Mouse (Mus musculus) midbrain, embryonic 12.5 days (tissue): ENCODE results near the gene Hist2h2ab. TPM values are rescaled to one million over a fixed set of nuclear protein-coding genes. Genes with fewer than 3 reads are reported as not detected.
A peak's percentile ranks its signal among the peaks of the same experiment; 100 is the strongest.

Source experiments
- ATAC-seq: fragments of 200-750 bp; cut with Nextera tagmentation; 2 replicates; pipeline ENCODE4 v1.8.0; 2017; ENCODE audit warnings: low read depth, moderate TSS enrichment, moderate library complexity; ENCODE audit not compliant: low FRiP score
- H3K27ac ChIP-seq: fragments of 300-500 bp; sonication (generic); replicated peaks from 2 replicates; pipeline ENCODE4 v1.5.1; 2016; ENCODE audit warnings: mild to moderate bottlenecking
- H3K27me3 ChIP-seq: fragments of 300-500 bp; sonication (generic); 2 replicates; pipeline ENCODE4 v1.6.1; 2016; ENCODE audit warnings: mild to moderate bottlenecking
- H3K36me3 ChIP-seq: fragments of 300-500 bp; sonication (generic); 2 replicates; pipeline ENCODE4 v1.6.1; 2016
- H3K4me1 ChIP-seq: fragments of 300-500 bp; sonication (generic); 2 replicates; pipeline ENCODE4 v1.6.1; 2016
- H3K4me2 ChIP-seq: fragments of 300-500 bp; sonication (generic); replicated peaks from 2 replicates; pipeline ENCODE4 v1.6.1; 2016; ENCODE audit warnings: mild to moderate bottlenecking, moderate library complexity
- H3K4me3 ChIP-seq: fragments of 300-500 bp; sonication (generic); 2 replicates; pipeline ENCODE4 v1.5.1; 2016; ENCODE audit warnings: mild to moderate bottlenecking
- H3K9ac ChIP-seq: fragments of 300-500 bp; sonication (generic); replicated peaks from 2 replicates; pipeline ENCODE4 v1.6.1; 2016; ENCODE audit warnings: mild to moderate bottlenecking, moderate library complexity
- H3K9me3 ChIP-seq: fragments of 300-500 bp; sonication (generic); 2 replicates; pipeline ENCODE4 v1.6.1; 2016; ENCODE audit warnings: mild to moderate bottlenecking
- WGBS: fragments of 180-500 bp; shearing (Covaris S2); methylation state at CpG from one replicate; pipeline ENCODE4 v1.1.7; 2016; 5-methylcytosine and 5-hydroxymethylcytosine counted together
- polyA plus RNA-seq: library from polyadenylated mRNA; unstranded; fragments of >200 nt; fragmentation: Nextera tagmentation; extraction: Ambion mirVana; gene quantifications from 2 replicates; pipeline ENCODE4 v1.2.1, GENCODE M21; 2016

The Hist2h2ab gene
- polyA plus RNA-seq, 1 experiment from 2014 or later: 0.96 TPM

DNA sequence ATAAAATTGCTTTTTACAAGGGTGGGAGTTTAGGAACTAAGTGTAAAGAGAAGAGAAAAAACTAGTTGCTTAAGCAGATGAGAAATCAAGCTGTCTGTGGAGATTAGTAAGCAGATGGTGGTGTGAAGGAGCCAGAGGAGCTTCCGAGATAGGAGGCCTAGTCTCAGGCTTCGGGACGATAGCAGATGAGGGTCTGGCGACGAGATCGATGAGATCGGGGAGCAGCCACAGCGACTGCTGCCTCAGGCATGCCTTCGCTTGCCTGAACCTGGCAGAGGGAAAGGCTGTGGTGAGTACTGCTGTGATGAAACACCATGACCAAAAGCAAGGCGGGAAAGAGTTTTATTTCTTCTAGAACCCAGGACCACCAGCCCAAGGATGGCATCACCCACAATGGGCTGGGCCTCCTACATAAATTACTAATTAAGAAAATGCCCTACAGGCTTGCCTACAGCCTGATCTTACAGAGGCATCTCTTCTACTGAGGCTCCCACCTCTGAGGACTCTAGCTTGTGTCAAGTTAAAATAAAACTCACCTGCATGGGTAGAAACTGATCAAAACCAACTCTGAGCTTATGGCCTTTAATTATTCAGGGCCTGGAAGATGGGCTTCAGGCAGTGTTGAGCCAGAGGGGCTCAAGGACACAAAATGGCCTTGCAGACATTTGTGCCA lies 35.2 kb downstream of the Hist2h2ab start:
- 42% methylated on average over 10 of the region's 10 CpGs for WGBS
- no peak overlapping the region for H3K27ac ChIP-seq
- no peak overlapping the region for H3K9ac ChIP-seq
- ATAC-seq: no peak
- no peaks in the 10 kb centered on the region for H3K4me1 ChIP-seq
- no peak overlapping the region for H3K4me3 ChIP-seq
- H3K9me3 ChIP-seq: no peaks in the 10 kb centered on the region
- H3K36me3 ChIP-seq: no peaks in the 10 kb centered on the region
- H3K4me2 ChIP-seq: no peak overlapping the region
- no peaks in the 10 kb centered on the region for H3K27me3 ChIP-seq

DNA sequence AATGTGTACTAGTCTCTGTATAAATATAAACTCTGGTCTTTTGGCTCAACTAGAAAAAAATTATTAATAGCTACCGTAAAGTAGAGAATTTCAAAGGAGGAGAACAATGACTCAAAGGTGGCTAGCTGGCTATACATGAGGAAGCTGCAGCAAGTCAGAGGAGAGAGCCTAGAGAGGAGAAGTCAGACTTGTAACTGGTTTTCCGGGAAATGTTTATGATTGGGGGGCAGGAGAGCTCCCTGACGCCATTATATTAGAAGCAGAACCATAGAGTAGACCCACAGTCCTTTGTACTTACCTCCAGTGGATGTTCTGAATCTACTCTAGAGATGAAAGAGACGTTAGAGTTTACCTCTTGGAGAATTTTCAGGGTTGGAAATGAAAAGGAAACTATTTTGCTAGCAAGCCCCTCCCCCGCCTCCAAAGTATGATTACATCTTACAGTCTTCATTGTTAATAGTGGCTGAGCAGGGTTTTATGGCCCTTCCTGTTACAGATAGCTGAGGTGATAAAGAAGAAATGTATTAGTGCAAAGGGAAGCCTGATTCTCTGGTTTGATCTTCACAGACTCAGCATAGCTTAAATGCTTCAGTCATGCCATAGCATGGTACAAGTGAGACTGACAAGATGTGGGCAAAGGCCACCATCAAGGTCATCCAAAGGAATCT lies 36.4 kb downstream of the Hist2h2ab start:
- Histone ChIP-seq H3K27ac (no peak overlapping the region), H3K36me3 (no peaks in the 10 kb centered on the region), H3K27me3 (no peaks in the 10 kb centered on the region), H3K4me1 (no peaks in the 10 kb centered on the region), H3K9ac (no peak overlapping the region), H3K4me3 (no peak overlapping the region), H3K4me2 (no peak overlapping the region), H3K9me3 (no peaks in the 10 kb centered on the region)
- WGBS: 82% methylated on average over 5 of the region's 5 CpGs
- no peak for ATAC-seq

DNA sequence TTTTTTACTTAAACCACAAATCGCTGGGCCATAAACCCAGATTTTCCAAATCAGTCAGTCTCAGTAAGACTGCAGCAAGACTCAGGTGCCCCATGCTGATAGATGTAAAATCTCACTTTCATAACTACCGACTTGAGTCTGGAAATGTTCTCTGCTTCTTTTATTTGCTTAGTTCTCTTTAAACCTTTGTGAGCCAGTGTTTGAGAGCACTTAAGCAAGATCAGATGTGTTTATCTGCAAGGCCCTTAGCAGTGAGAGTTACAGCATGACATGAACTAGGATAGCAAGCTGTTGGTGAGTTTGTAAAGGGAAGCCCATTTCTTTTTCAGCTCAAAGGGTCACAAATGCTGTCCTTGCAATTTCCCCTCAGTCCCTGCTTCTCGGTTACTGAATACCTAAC lies 37.5 kb downstream of the Hist2h2ab start:
- no peaks in the 10 kb centered on the region for H3K27me3 ChIP-seq
- no peaks in the 10 kb centered on the region for H3K36me3 ChIP-seq
- H3K9ac ChIP-seq: no peak overlapping the region
- ATAC-seq: no peak
- H3K9me3 ChIP-seq: no peaks in the 10 kb centered on the region
- no peak overlapping the region for H3K27ac ChIP-seq
- no peak overlapping the region for H3K4me3 ChIP-seq
- H3K4me1 ChIP-seq: peaks cover 6% of the 10 kb centered on the region; the same call in 1 of the 2 replicates
- 86% methylated on average over 3 of the region's 3 CpGs for WGBS
- no peak overlapping the region for H3K4me2 ChIP-seq

DNA sequence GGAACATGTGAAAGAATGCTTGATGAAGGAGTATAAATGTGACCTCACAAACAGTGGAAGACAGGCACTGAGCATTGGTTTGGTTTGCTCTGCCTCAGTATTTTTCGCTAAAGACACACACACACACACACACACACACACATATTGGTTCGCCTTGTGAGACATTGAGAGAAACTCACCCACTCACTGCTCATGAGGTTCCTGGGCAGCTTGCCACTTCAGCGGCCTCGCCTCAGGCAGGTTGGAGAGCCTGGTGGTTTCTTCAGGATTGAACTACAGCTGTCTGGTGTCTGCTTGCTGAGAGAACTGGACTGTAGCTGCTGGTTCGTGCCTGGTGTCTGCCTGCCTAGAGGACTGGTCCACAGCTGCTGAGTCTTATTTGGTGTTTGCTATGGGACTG lies 40.6 kb downstream of the Hist2h2ab start:
- Histone ChIP-seq H3K9ac (no peak overlapping the region), H3K27me3 (no peaks in the 10 kb centered on the region), H3K4me3 (no peak overlapping the region), H3K27ac (no peak overlapping the region), H3K9me3 (no peaks in the 10 kb centered on the region), H3K36me3 (no peaks in the 10 kb centered on the region), H3K4me1 (peaks cover 24% of the 10 kb centered on the region), H3K4me2 (no peak overlapping the region)
- ATAC-seq: no peak
- 93% methylated on average over 5 of the region's 5 CpGs for WGBS

DNA sequence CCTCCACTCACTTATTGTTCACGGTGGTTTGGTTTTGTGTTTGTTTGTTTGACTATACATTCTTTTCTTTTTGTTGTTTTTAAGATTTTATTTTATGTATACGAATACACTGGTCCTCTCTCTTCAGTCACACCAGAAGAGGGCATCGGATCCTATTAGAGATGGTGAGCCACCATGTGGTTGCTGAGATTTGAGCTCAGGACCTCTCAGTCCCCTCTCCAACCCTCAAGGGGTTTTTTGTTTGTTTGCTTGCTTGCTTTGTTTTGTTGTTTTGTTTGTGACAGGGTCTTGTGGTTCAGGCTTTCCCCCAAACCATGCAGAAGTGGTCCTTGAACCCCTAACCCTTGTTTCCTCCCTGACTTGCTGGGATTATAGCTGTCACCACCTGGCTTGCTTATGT lies 42.0 kb downstream of the Hist2h2ab start:
- peak overlapping the region; percentile 98 for H3K27ac ChIP-seq
- ATAC-seq: no peak
- H3K9me3 ChIP-seq: no peaks in the 10 kb centered on the region
- peaks cover 24% of the 10 kb centered on the region for H3K4me1 ChIP-seq
- peak overlapping the region; percentile 87 for H3K9ac ChIP-seq
- H3K36me3 ChIP-seq: no peaks in the 10 kb centered on the region
- no peaks in the 10 kb centered on the region for H3K27me3 ChIP-seq
- peak overlapping the region; percentile 57 for H3K4me3 ChIP-seq
- H3K4me2 ChIP-seq: peak overlapping the region; percentile 85
- whole genome bisulfite sequencing: 52% methylated on average over 3 of the region's 3 CpGs

DNA sequence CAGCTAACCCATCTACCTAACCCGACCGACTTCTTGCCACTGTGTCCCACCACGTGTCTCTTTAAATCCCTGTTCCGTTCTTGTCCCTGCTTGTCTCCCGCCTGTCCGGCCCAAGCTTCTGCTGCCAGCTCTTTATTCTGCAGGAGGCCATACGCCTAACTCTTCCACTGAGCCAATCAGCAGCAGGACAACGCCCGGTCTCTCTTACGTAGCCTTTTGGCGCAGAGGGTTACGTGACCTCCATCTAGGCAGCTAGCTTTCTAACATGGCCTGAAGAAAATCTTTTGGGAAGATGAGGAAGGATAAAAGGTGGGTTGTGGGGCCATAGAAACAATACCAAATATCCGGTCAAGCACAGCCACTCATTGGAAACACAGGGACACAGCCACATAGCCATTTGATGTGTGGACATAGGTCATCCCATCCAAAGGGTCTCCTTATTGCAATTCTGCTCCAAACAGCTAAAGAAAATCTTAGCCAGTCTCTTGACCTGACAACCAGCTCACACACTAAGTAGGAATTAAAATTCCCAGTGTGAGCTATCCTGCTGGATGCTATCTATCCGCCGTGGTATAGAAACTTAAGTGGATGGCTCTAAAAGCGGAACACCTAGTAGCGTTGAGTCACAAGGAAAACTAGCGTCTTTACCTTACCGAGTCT lies 42.7 kb downstream of the Hist2h2ab start:
- Histone ChIP-seq H3K9ac (peak overlapping the region; percentile 87), H3K36me3 (no peaks in the 10 kb centered on the region), H3K9me3 (no peaks in the 10 kb centered on the region), H3K27me3 (no peaks in the 10 kb centered on the region), H3K4me2 (peak overlapping the region; percentile 85), H3K27ac (peak overlapping the region; percentile 98), H3K4me1 (peaks cover 26% of the 10 kb centered on the region), H3K4me3 (peak overlapping the region; percentile 57)
- WGBS: 1% methylated on average over 19 of the region's 19 CpGs
- ATAC-seq: peak; percentile 83

DNA sequence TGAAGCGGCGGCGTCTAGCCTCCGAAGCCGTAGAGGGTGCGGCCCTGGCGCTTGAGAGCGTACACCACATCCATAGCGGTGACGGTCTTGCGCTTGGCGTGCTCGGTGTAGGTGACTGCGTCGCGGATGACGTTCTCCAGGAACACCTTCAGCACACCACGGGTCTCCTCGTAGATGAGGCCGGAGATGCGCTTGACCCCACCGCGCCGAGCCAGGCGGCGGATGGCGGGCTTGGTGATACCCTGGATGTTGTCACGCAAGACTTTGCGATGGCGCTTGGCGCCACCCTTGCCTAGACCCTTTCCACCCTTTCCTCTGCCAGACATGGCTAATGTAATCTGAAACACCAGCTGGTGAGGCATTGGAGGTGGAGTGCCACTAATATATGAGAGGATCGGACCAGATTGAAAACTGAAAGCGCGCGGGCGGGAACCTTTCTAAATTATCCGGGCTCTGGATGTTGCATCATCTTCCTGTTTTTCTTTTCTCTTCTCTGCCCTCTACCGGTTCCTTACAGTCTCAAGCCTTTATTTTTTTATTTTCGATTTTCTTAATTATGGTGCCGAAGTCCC lies 43.4 kb downstream of the Hist2h2ab start, which contains the start of gene Hist2h4:
TSS of gene Hist2h4 (minus strand) at position 333 of the 572 bp plus-strand sequence.
- no peaks in the 10 kb centered on the region for H3K9me3 ChIP-seq
- peak; percentile 89 for ATAC-seq
- peaks cover 32% of the 10 kb centered on the region for H3K4me1 ChIP-seq
- peak within 1 kb of the TSS; percentile 57 for H3K4me3 ChIP-seq
- H3K27me3 ChIP-seq: no peaks in the 10 kb centered on the region
- H3K4me2 ChIP-seq: peak within 1 kb of the TSS; percentile 85
- H3K9ac ChIP-seq: peak within 1 kb of the TSS; percentile 87
- under 1% methylated on average over 40 of the region's 40 CpGs for WGBS
- no peaks in the 10 kb centered on the region for H3K36me3 ChIP-seq
- peak within 1 kb of the TSS; percentile 98 for H3K27ac ChIP-seq

DNA sequence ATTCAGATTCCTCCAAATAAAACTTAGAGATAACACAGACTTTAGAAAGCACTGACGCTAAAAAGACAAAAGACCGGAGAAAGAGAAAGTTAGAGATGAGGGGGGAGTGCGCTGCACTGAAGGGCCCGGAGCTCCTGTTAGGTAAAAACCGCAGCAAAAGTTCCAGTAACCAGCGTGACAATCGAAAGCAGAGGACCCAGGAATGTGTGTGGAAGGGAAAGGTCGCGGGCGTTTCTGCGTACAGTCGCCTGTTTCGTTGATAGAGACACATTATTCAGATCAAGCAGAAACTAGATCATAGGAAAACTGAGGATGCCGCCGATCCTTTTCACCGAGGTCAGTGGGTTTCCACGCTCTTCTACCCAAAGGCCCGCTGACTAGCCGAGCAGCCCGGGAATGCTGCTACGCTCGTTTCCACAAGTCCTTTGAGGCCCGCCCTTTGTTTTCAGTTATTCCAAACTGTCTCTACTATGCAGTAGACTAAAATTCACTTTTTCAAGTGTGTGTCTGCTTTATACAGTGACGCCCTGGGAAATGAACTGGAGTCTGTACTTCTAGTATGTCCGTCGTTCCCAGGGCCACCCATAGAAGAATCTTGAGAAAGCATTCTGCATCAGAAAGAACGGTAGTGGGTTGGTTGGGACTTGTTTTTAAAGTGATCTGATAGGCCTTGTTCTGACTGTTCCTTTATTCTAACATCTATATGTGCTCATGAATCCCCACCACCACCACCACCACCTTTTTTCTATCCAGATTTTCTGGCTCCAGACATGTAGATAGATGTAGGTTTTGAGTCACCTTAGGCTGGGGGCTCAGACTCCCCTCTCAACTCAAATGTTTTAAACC lies 44.1 kb downstream of the Hist2h2ab start:
- no peaks in the 10 kb centered on the region for H3K36me3 ChIP-seq
- peak overlapping the region; percentile 98 for H3K27ac ChIP-seq
- 5% methylated on average over 27 of the region's 27 CpGs for whole genome bisulfite sequencing
- H3K4me3 ChIP-seq: peak overlapping the region; percentile 57
- no peaks in the 10 kb centered on the region for H3K27me3 ChIP-seq
- H3K4me1 ChIP-seq: peaks cover 35% of the 10 kb centered on the region
- peak overlapping the region; percentile 66 for H3K9ac ChIP-seq
- ATAC-seq: peak; percentile 11; the same call in 1 of the 2 replicates
- peak overlapping the region; percentile 85 for H3K4me2 ChIP-seq
- H3K9me3 ChIP-seq: no peaks in the 10 kb centered on the region

DNA sequence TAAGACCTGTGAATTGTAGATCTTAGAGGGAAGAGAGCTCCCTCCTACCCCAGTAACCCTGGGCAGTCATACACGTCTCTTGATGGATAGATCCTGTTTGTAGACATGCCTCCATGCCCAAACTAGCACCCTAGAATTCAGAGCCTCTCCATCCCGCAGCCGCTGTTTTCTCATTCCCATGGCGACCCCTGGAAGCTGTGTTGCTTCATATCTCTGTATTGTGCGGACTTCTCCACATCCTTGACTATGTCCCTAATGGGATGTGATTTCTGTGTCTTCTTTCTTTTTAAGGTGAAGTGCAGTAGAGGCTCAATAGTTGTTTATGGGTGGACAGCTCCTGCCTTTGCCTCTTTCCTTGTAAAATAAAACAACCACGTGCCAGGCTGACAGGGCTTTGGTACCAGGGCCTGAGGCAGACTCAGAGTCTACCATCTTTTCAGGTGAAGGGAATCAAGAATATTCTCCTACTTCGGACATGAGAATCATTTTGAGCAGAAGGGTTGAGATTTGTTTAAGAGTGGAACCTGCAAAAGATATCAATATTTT lies 44.8 kb downstream of the Hist2h2ab start:
- H3K27me3 ChIP-seq: no peaks in the 10 kb centered on the region
- H3K9ac ChIP-seq: peak overlapping the region; percentile 66; the same call in 1 of the 2 replicates
- 72% methylated on average over 7 of the region's 7 CpGs for WGBS
- H3K4me1 ChIP-seq: peaks cover 35% of the 10 kb centered on the region
- peak overlapping the region; percentile 98 for H3K27ac ChIP-seq
- no peaks in the 10 kb centered on the region for H3K36me3 ChIP-seq
- ATAC-seq: no peak
- peak overlapping the region; percentile 85 for H3K4me2 ChIP-seq
- H3K9me3 ChIP-seq: no peaks in the 10 kb centered on the region
- H3K4me3 ChIP-seq: peak overlapping the region; percentile 57

DNA sequence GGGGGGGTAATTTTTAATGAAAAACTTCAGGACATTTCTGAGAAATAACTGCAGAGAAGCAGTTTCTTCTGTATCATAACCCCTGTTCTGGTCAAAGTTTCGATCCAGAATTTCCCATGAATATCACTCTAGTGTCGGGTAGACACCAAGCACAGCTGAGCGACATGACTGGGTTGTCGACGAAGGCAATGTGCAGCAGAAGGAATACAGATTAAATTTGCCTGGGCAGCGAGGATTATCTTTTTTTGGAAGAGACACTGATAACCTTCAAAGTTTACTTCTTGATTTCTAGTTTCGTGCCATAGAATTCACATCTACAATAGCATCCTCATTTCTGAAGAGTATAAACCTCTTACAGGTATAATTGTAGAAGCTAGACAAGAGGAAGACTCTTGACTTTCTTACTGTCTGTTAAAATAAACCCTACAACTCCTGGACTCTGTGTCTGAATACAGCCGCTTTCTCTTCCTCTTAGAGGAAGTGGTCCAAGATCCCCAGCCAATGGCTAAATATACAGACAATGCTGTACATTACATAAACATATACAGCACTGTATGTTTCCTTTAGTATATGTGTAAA lies 46.6 kb downstream of the Hist2h2ab start:
- 91% methylated on average over 8 of the region's 8 CpGs for WGBS
- no peaks in the 10 kb centered on the region for H3K27me3 ChIP-seq
- H3K4me3 ChIP-seq: no peak overlapping the region
- H3K9me3 ChIP-seq: no peaks in the 10 kb centered on the region
- H3K27ac ChIP-seq: no peak overlapping the region
- H3K9ac ChIP-seq: no peak overlapping the region
- no peaks in the 10 kb centered on the region for H3K36me3 ChIP-seq
- H3K4me2 ChIP-seq: no peak overlapping the region
- no peak for ATAC-seq
- H3K4me1 ChIP-seq: peaks cover 35% of the 10 kb centered on the region

DNA sequence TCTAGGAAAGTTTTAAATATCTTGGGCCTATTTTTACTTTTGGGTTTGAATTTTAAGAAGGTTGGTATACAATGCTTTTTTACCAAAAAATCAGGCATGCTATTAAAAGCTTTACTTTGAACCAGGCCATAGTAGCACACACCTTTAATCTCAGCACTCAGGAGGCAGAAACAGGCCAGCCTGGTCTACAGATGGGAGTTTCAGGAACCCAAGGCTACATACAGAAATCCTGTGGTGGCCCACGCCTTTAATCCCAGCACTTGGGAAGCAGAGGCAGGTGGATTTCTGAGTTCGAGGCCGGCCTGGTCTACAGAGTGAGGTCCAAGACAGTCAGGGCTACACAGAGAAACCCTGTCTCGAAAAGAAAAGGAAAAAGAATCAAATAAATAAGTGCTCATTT lies 47.9 kb downstream of the Hist2h2ab start:
- ATAC-seq: no peak
- WGBS: 81% methylated on average over 4 of the region's 4 CpGs
- peak overlapping the region; percentile 86 for H3K27ac ChIP-seq
- no peak overlapping the region for H3K4me3 ChIP-seq
- no peak overlapping the region for H3K9ac ChIP-seq
- peaks cover 25% of the 10 kb centered on the region for H3K4me1 ChIP-seq
- H3K4me2 ChIP-seq: no peak overlapping the region
- no peaks in the 10 kb centered on the region for H3K27me3 ChIP-seq
- H3K9me3 ChIP-seq: no peaks in the 10 kb centered on the region
- no peaks in the 10 kb centered on the region for H3K36me3 ChIP-seq
